Mouse (Mus musculus): ENCODE data around the gene Sorl1. TPM values are rescaled to one million over a fixed set of nuclear protein-coding genes. Genes with fewer than 3 reads are reported as not detected.

Gene Sorl1
- polyA plus RNA-seq, 1 experiment from 2014 or later = 56.0 TPM

- no peak for TF ChIP-seq CTCF (IDR thresholded peaks at IDR 0.05)
Observed at GRCm38 (mm10) chr9:42122441-42122840, 1.7 kb downstream of the Sorl1 start.

GRCm38 (mm10) chr9:42121631-42122354 is 2.3 kb downstream of the Sorl1 start:
- ChIA-PET CTCF (interaction anchor here (1.1 kb wide), 1 partner anchor 9 kb away, joined by 3 read pairs; no protein-coding TSS in a partner anchor), POLR2A (interaction anchor here (0.8 kb wide), 1 partner anchor 12 kb away, joined by 3 read pairs; no protein-coding TSS in a partner anchor)
- TF ChIP-seq CTCF (IDR thresholded peaks at IDR 0.05) = no peak
- DNase-seq (ENCODE audit: low read depth, low spot score) (no peak), ATAC-seq (no peak)
- in situ Hi-C loops (cut with MboI; ENCODE audit: low pct_unique_long_range_greater_than_20kb) = no loop called here
- no peaks in the 10 kb centered on the region for H3K27me3 ChIP-seq

More at GRCm38 (mm10) chr9:42122441-42122840, 1.7 kb downstream of the Sorl1 start:
- CTCF ChIA-PET = interaction anchor here (1.1 kb wide), 1 partner anchor 9 kb away, joined by 3 read pairs; no protein-coding TSS in a partner anchor
- in situ Hi-C loops (cut with MboI; ENCODE audit: low pct_unique_long_range_greater_than_20kb) = no loop called here
- H3K27me3 ChIP-seq = no peaks in the 10 kb centered on the region
- no peak for DNase-seq (ENCODE audit: low read depth, low spot score)
- no peak for ATAC-seq
- POLR2A ChIA-PET = interaction anchor here (0.7 kb wide), 1 partner anchor 129 kb away, joined by 3 read pairs; no protein-coding TSS in a partner anchor

- TF ChIP-seq CTCF (IDR thresholded peaks at IDR 0.05) = no peak
- in situ Hi-C loops (cut with MboI; ENCODE audit: low pct_unique_long_range_greater_than_20kb) = no loop called here
- DNase-seq (ENCODE audit: low read depth, low spot score) (no peak), ATAC-seq (no peak)
- H3K27me3 ChIP-seq = no peaks in the 10 kb centered on the region
- POLR2A ChIA-PET = no interaction called here
- CTCF ChIA-PET = no interaction called here
Observed at GRCm38 (mm10) chr9:42116418-42117056, 7.6 kb downstream of the Sorl1 start.

- CTCF ChIA-PET = no interaction called here
- no peak for ATAC-seq
- in situ Hi-C loops (cut with MboI; ENCODE audit: low pct_unique_long_range_greater_than_20kb) = no loop called here
- POLR2A ChIA-PET = no interaction called here
- no peak for DNase-seq (ENCODE audit: low read depth, low spot score)
- no peaks in the 10 kb centered on the region for H3K27me3 ChIP-seq
- no peak for TF ChIP-seq CTCF (IDR thresholded peaks at IDR 0.05)
Observed at GRCm38 (mm10) chr9:42115078-42115477, 9.0 kb downstream of the Sorl1 start.

GRCm38 (mm10) chr9:42113316-42113715 is 10.8 kb downstream of the Sorl1 start:
- ChIA-PET POLR2A (interaction anchor here (1.9 kb wide), 1 partner anchor 19 kb away, joined by 4 read pairs; no protein-coding TSS in a partner anchor), CTCF (interaction anchor here (1.5 to 1.6 kb wide), 2 partner anchors 8 to 9 kb away, joined by 3 read pairs; no protein-coding TSS in a partner anchor)
- H3K27me3 ChIP-seq = no peaks in the 10 kb centered on the region
- in situ Hi-C loops (cut with MboI; ENCODE audit: low pct_unique_long_range_greater_than_20kb) = no loop called here
- ATAC-seq (no peak), DNase-seq (ENCODE audit: low read depth, low spot score) (no peak)
- no peak for TF ChIP-seq CTCF (IDR thresholded peaks at IDR 0.05)

- DNase-seq (ENCODE audit: low read depth, low spot score) (no peak), ATAC-seq (no peak)
- POLR2A ChIA-PET = interaction anchor here (1.9 kb wide), 1 partner anchor 19 kb away, joined by 4 read pairs; no protein-coding TSS in a partner anchor
- TF ChIP-seq CTCF (IDR thresholded peaks at IDR 0.05) = no peak
- no peaks in the 10 kb centered on the region for H3K27me3 ChIP-seq
- in situ Hi-C loops (cut with MboI; ENCODE audit: low pct_unique_long_range_greater_than_20kb) = no loop called here
- CTCF ChIA-PET = interaction anchor here (1.5 kb wide), 1 partner anchor 9 kb away, joined by 3 read pairs; no protein-coding TSS in a partner anchor
Observed at GRCm38 (mm10) chr9:42112691-42113090, 11.4 kb downstream of the Sorl1 start.

- ChIA-PET CTCF (interaction anchor here (0.8 kb wide), 1 partner anchor 14 kb away, joined by 3 read pairs; no protein-coding TSS in a partner anchor), POLR2A (interaction anchor here (1.9 kb wide), 1 partner anchor 17 kb away, joined by 4 read pairs; no protein-coding TSS in a partner anchor)
- ATAC-seq (no peak), DNase-seq (ENCODE audit: low read depth, low spot score) (no peak)
- no peaks in the 10 kb centered on the region for H3K27me3 ChIP-seq
- TF ChIP-seq CTCF (IDR thresholded peaks at IDR 0.05) = no peak
- in situ Hi-C loops (cut with MboI; ENCODE audit: low pct_unique_long_range_greater_than_20kb) = no loop called here
Observed at GRCm38 (mm10) chr9:42111256-42111655, 12.8 kb downstream of the Sorl1 start.

- no peak for TF ChIP-seq CTCF (IDR thresholded peaks at IDR 0.05)
- CTCF ChIA-PET = interaction anchor here (1.3 kb wide), 1 partner anchor 130 kb away, joined by 3 read pairs; no protein-coding TSS in a partner anchor
- peak; percentile 82 for ATAC-seq
- H3K27me3 ChIP-seq = no peaks in the 10 kb centered on the region
- POLR2A ChIA-PET = interaction anchor here (0.7 kb wide), 1 partner anchor 12 kb away, joined by 3 read pairs; no protein-coding TSS in a partner anchor
- peak; percentile 98 for DNase-seq (ENCODE audit: low read depth, low spot score)
- in situ Hi-C loops (cut with MboI; ENCODE audit: low pct_unique_long_range_greater_than_20kb) = loop anchor here (5.0 kb wide), 1 partner anchor 103 kb away; no protein-coding TSS in a partner anchor
Observed at GRCm38 (mm10) chr9:42109837-42110451, 14.2 kb downstream of the Sorl1 start.

- H3K27me3 ChIP-seq = no peaks in the 10 kb centered on the region
- ATAC-seq (no peak), DNase-seq (ENCODE audit: low read depth, low spot score) (no peak)
- in situ Hi-C loops (cut with MboI; ENCODE audit: low pct_unique_long_range_greater_than_20kb) = loop anchor here (5.0 kb wide), 1 partner anchor 102 kb away; no protein-coding TSS in a partner anchor
- no peak for TF ChIP-seq CTCF (IDR thresholded peaks at IDR 0.05)
- POLR2A ChIA-PET = no interaction called here
- CTCF ChIA-PET = interaction anchor here (1.0 to 1.3 kb wide), 2 partner anchors 13 to 131 kb away, joined by 3 read pairs; no protein-coding TSS in a partner anchor
Observed at GRCm38 (mm10) chr9:42109131-42109530, 15.0 kb downstream of the Sorl1 start.

GRCm38 (mm10) chr9:42108369-42108951 is 15.6 kb downstream of the Sorl1 start:
- TF ChIP-seq CTCF (IDR thresholded peaks at IDR 0.05) = no peak
- ATAC-seq (peak; percentile 85), DNase-seq (ENCODE audit: low read depth, low spot score) (peak; percentile 92)
- in situ Hi-C loops (cut with MboI; ENCODE audit: low pct_unique_long_range_greater_than_20kb) = loop anchor here (5.0 kb wide), 1 partner anchor 101 kb away; no protein-coding TSS in a partner anchor
- no peaks in the 10 kb centered on the region for H3K27me3 ChIP-seq
- ChIA-PET CTCF (interaction anchor here (0.9 to 1.0 kb wide), 2 partner anchors 12 to 16 kb away, joined by 3 read pairs; partner anchors contain the start of gene Sorl1), POLR2A (no interaction called here)

Data from Patski (cell line).